Mouse (Mus musculus) forebrain, postnatal 0 days (tissue): ENCODE measurements around the gene Ints7. TPM values are rescaled to one million over a fixed set of nuclear protein-coding genes. Genes with fewer than 3 reads are reported as not detected.

Experiments
- ATAC-seq: fragments of 200-750 bp; cut with Nextera tagmentation; 2 replicates; pipeline ENCODE4 v1.8.0; 2017; ENCODE audit warnings: mild to moderate bottlenecking, moderate library complexity
- DNase-seq: peaks from one replicate; pipeline ENCODE4 v3.0.0-alpha.2; 2015
- H3K27ac ChIP-seq: fragments of 300-500 bp; sonication (generic); 2 replicates; pipeline ENCODE4 v1.5.1; 2014; ENCODE audit warnings: low read depth, mild to moderate bottlenecking, antibody characterized with exemption, low read length, moderate library complexity, mixed read lengths
- H3K27me3 ChIP-seq: fragments of 300-500 bp; sonication (generic); 2 replicates; pipeline ENCODE4 v1.6.1; 2014; ENCODE audit warnings: mild to moderate bottlenecking, low read length, mixed read lengths; ENCODE audit not compliant: insufficient read depth
- H3K36me3 ChIP-seq: fragments of 300-500 bp; sonication (generic); 2 replicates; pipeline ENCODE4 v1.6.1; 2014; ENCODE audit warnings: mild to moderate bottlenecking, moderate library complexity; ENCODE audit not compliant: insufficient read depth
- H3K4me1 ChIP-seq: fragments of 300-500 bp; sonication (generic); 2 replicates; pipeline ENCODE4 v1.6.1; 2014; ENCODE audit warnings: antibody characterized with exemption; ENCODE audit not compliant: insufficient read depth
- H3K4me2 ChIP-seq: fragments of 300-500 bp; sonication (generic); 2 replicates; pipeline ENCODE4 v1.6.1; 2014; ENCODE audit warnings: low read depth, mild to moderate bottlenecking, moderate library complexity
- H3K4me3 ChIP-seq: fragments of 300-500 bp; sonication (generic); 2 replicates; pipeline ENCODE4 v1.5.1; 2014; ENCODE audit warnings: low read depth, low read length, mixed read lengths
- H3K9ac ChIP-seq: fragments of 300-500 bp; sonication (generic); 2 replicates; pipeline ENCODE4 v1.6.1; 2014; ENCODE audit warnings: mild to moderate bottlenecking
- H3K9me3 ChIP-seq: fragments of 300-500 bp; sonication (generic); 2 replicates; pipeline ENCODE4 v1.6.1; 2016; ENCODE audit warnings: low read length
- CTCF ChIP-seq: sonication (generic); IDR thresholded peaks from 2 replicates; pipeline ENCODE4 v1.5.1; 2016; ENCODE audit warnings: antibody characterized with exemption, control low read depth, low read depth
- WGBS: fragments of 180-500 bp; shearing (Covaris S2); extraction: QIAGEN DNeasy Blood & Tissue Kit; methylation state at CpG from one replicate; pipeline ENCODE4 v1.1.7; 2014; 5-methylcytosine and 5-hydroxymethylcytosine counted together
- polyA plus RNA-seq: library from polyadenylated mRNA; unstranded; fragments of >200 nt; fragmentation: Nextera tagmentation; extraction: Ambion mirVana; gene quantifications from 2 replicates; pipeline ENCODE4 v1.2.1, GENCODE M21; 2015
- total RNA-seq: library from RNA; depleted of rRNA; stranded (reverse); fragments of >200 nt; gene quantifications from 2 replicates; pipeline ENCODE4 v1.2.3, GENCODE M21; 2014

Ints7 gene
- total and polyA plus RNA-seq, 2 experiments from 2014 or later, result 27.9 to 47.8 TPM

DNA sequence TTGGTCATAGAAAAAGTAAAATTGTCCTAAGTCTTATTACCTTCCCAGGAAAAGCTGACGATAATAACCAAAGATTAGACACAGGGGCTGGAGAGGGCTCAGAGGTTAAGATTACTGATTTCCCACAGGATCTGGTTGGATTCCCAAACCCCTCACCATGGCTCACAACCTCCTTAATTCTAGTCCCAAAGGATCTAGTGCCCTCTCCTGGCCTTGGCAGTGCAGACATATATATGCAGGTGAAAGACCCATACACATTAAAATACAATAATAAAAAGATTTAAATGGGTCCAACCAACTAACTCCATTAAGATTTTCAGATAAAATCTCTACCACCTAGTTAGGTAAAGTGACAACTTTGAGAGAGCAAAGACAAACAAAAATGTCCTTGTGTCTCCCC lies 7.6 kb upstream of the Ints7 start:
- no peak overlapping the region for H3K27ac ChIP-seq
- TF ChIP-seq CTCF, result peak; percentile 48
- WGBS, result 80% methylated on average over 1 of the region's 1 CpGs
- H3K9me3 ChIP-seq, result no peaks in the 10 kb centered on the region
- H3K36me3 ChIP-seq, result no peaks in the 10 kb centered on the region
- H3K27me3 ChIP-seq, result no peaks in the 10 kb centered on the region
- no peak overlapping the region for H3K4me2 ChIP-seq
- ATAC-seq (no peak), DNase-seq (peak; percentile 18)
- H3K4me1 ChIP-seq, result no peaks in the 10 kb centered on the region
- no peak overlapping the region for H3K4me3 ChIP-seq
- no peak overlapping the region for H3K9ac ChIP-seq

DNA sequence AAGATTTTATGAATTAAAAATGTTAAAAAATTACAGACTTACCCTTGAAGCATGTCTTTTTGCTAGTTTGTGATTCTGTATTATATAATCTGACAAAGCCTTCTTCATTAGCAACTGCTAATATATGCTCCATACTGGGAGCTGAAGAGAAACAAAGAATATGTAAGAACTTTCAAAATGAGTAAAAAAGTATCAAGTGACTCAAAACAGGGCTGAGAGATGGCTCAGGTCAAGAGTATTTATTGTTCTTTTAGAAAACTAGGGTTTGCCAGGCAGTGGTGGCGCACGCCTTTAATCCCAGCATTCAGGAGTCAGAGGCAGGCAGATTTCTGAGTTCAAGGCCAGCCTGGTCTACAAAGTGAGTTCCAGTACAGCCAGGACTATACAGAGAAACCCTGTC lies 5.8 kb upstream of the Ints7 start:
- Histone ChIP-seq H3K27ac (no peak overlapping the region), H3K4me2 (no peak overlapping the region), H3K4me1 (0 out of 2 replicates have a peak, but pooled peaks cover 5% of the 10 kb centered on the region), H3K9me3 (no peaks in the 10 kb centered on the region), H3K36me3 (no peaks in the 10 kb centered on the region), H3K9ac (no peak overlapping the region), H3K4me3 (no peak overlapping the region), H3K27me3 (no peaks in the 10 kb centered on the region)
- no peak for TF ChIP-seq CTCF
- 91% methylated on average over 2 of the region's 2 CpGs for WGBS
- no peak for ATAC-seq
- no peak for DNase-seq

DNA sequence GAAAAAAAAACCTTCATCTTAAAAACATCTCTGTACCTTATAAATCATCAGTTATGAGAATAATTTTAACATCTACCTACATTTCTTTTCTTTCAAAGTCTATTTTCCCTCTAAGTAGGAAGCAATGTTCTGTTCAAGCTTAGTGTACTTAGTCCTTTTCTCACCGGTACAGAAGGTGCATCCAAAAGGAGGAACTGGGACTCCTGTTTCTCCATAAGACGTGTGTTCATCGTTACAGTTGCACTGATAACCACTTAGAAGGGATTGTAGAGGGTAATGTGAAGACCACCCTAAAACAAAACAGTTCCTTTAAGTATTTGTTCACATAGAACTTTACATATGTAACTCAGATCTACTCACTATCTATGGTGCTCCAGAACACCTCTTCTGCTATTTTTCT lies 5.0 kb upstream of the Ints7 start:
- H3K27ac ChIP-seq, result no peak overlapping the region
- no peak for TF ChIP-seq CTCF
- H3K9ac ChIP-seq, result no peak overlapping the region
- DNase-seq (no peak), ATAC-seq (no peak)
- no peak overlapping the region for H3K4me2 ChIP-seq
- H3K9me3 ChIP-seq, result no peaks in the 10 kb centered on the region
- no peaks in the 10 kb centered on the region for H3K27me3 ChIP-seq
- H3K4me3 ChIP-seq, result no peak overlapping the region
- 0 out of 2 replicates have a peak, but pooled peaks cover 7% of the 10 kb centered on the region for H3K4me1 ChIP-seq
- 93% methylated on average over 3 of the region's 3 CpGs for WGBS
- no peaks in the 10 kb centered on the region for H3K36me3 ChIP-seq

DNA sequence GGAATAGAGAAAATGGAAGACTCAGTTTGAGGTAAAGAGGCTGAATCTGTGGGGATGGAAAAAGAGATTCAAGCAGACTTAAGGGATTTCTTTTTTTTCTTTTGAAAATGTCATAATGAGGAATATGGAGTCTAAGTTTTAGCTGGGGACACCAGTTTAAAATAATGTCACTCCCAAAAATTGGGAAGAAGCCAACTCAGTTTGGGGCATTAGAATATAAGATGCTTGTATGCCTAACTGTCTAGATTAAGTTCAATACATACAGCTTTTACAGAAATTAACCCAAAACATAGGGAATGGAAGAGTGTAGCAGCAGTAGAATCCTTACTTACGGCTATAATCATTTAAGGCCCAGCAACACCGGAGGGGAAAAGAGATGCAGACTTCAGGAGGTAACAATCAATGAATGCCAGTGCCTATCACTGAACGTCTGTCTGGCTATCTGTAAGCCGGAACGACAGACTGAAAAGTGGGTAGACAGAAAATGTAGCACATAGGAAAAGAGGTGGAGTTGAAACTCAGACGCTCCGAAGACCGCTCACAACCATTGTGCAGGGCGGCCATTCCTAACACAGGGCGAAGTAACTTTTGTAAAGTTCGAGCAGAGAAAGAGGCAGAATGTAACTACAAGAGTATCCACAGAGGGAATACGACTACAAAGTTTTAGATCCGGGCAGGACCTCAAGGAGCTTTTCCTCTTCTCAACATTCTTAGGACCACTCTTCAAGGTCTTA lies 1.4 kb upstream of the Ints7 start:
- 2% methylated on average over 13 of the region's 13 CpGs for WGBS
- TF ChIP-seq CTCF, result no peak
- no peak overlapping the region for H3K27ac ChIP-seq
- H3K36me3 ChIP-seq, result no peaks in the 10 kb centered on the region
- no peaks in the 10 kb centered on the region for H3K9me3 ChIP-seq
- H3K4me1 ChIP-seq, result peaks cover 15% of the 10 kb centered on the region
- peak overlapping the region; percentile 36 for H3K9ac ChIP-seq
- no peaks in the 10 kb centered on the region for H3K27me3 ChIP-seq
- no peak for DNase-seq
- ATAC-seq, result no peak
- peak overlapping the region; percentile 77 for H3K4me2 ChIP-seq
- peak overlapping the region; percentile 69 for H3K4me3 ChIP-seq

DNA sequence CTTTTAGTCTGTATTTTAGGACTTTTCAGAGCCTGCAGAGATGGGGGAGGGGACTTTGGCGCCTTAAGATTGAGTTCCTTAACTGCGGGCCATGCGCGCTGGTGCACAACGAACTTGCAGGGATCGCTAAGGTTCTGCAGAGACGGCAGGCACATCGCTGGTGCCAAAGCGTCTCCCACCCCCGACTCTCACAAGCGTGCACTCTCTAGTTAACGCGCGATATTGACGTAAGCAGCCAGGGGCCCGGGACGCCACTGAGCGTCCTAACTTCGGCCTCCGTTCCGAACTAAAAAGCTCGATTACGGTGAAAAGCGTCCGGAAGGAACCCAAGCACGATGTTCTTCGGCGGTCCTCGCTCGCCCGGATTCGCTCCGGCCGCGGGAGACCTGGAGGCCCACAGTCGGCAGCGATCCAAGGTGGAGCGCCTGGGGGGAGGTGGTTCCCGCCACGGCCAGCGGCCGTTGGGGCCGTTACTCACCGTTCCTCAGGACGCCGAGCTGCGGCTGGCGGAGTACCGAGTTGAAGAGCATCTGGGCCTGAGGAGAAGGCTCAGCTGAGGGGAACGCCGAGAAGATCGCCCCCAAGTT lies 472 bp upstream of the Ints7 start:
- Histone ChIP-seq H3K27ac (no peak overlapping the region), H3K9ac (peak overlapping the region; percentile 36), H3K9me3 (no peaks in the 10 kb centered on the region), H3K36me3 (no peaks in the 10 kb centered on the region), H3K4me3 (peak overlapping the region; percentile 69), H3K27me3 (no peaks in the 10 kb centered on the region), H3K4me1 (peaks cover 15% of the 10 kb centered on the region), H3K4me2 (peak overlapping the region; percentile 77)
- WGBS, result under 1% methylated on average over 52 of the region's 52 CpGs
- ATAC-seq (no peak), DNase-seq (peak; percentile 66)
- no peak for TF ChIP-seq CTCF

DNA sequence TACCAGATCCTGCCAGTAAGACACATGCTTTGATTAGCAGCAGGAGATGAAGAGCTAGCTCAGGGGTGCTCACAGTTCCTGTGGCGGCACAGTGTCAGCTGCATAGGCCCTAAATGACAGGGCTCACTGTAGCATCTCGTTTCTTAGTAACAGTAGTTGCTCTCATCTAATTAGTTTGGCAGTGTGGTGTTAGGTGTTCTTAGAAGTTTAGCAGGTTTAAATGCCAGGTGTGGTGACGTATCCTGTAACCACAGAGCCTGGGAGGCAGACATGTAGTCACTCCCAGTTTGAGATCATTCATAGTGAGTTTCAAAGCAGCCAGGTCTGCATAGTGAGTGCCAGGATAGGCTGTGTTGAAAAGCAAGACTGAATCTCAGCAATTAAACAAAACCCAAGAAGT lies 4.1 kb downstream of the Ints7 start:
- no peaks in the 10 kb centered on the region for H3K27me3 ChIP-seq
- 87% methylated on average over 3 of the region's 3 CpGs for WGBS
- DNase-seq (no peak), ATAC-seq (no peak)
- no peaks in the 10 kb centered on the region for H3K9me3 ChIP-seq
- no peak for TF ChIP-seq CTCF
- H3K4me2 ChIP-seq, result no peak overlapping the region
- peaks cover 14% of the 10 kb centered on the region; the same call in 1 of the 2 replicates for H3K36me3 ChIP-seq
- H3K4me1 ChIP-seq, result peaks cover 11% of the 10 kb centered on the region
- no peak overlapping the region for H3K27ac ChIP-seq
- H3K9ac ChIP-seq, result no peak overlapping the region
- no peak overlapping the region for H3K4me3 ChIP-seq

DNA sequence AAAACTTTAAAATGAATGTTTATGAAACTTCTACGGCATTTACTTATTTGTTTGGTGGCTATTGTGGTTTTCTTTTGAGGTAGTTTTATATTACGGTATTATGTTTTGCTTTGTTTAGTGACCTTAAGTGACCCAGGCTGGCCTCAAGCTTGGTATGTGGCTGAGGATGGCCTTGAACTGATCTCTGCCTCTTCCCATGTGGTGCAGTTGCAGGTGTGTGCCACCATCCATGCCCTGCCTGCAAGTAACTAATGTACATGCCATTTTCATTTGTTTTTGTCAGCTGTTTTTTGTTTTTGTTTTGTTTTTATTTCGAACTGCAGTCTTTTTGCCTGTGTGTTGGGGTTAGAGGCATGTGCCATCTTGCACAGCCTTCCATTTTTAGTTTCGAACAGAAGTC lies 6.2 kb downstream of the Ints7 start:
- Histone ChIP-seq H3K4me3 (no peak overlapping the region), H3K27ac (no peak overlapping the region), H3K9me3 (no peaks in the 10 kb centered on the region), H3K9ac (no peak overlapping the region), H3K4me1 (peaks cover 3% of the 10 kb centered on the region), H3K27me3 (no peaks in the 10 kb centered on the region), H3K4me2 (no peak overlapping the region), H3K36me3 (peaks cover 17% of the 10 kb centered on the region; the same call in 1 of the 2 replicates)
- ATAC-seq (no peak), DNase-seq (no peak)
- 92% methylated on average over 4 of the region's 4 CpGs for WGBS
- no peak for TF ChIP-seq CTCF
